Mouse (Mus musculus): Measurements from ENCODE around the gene Ier5l. TPM values are rescaled to one million over a fixed set of nuclear protein-coding genes. Genes with fewer than 3 reads are reported as not detected.

Ier5l gene
- total RNA-seq (2021), result 1 to 10 TPM; 4.1 to 6.9 TPM

GRCm38 (mm10) chr2:30474039-30474438 lies at the start of gene Ier5l:
TSS of gene Ier5l (minus strand) at chr2:30474219.
- peak; percentile 97 for DNase-seq (ENCODE audit: low spot score)
- intact Hi-C loops (cut with DNase I), result loop anchor here (5.0 kb wide), 1 partner anchor 233 kb away; no protein-coding TSS in a partner anchor

GRCm38 (mm10) chr2:30523727-30524126 lies 49.7 kb upstream of the Ier5l start:
- intact Hi-C loops (cut with DNase I), result no loop called here
- no peak for DNase-seq (ENCODE audit: low spot score)

GRCm38 (mm10) chr2:30510711-30511380 lies 36.8 kb upstream of the Ier5l start:
- intact Hi-C loops (cut with DNase I), result no loop called here
- no peak for DNase-seq (ENCODE audit: low spot score)

- intact Hi-C loops (cut with DNase I), result no loop called here
- DNase-seq (ENCODE audit: low spot score), result no peak
These were observed 33.2 kb upstream of the Ier5l start for GRCm38 (mm10) chr2:30507138-30507727.

- intact Hi-C loops (cut with DNase I), result no loop called here
- DNase-seq (ENCODE audit: low spot score), result no peak
These were observed 29.9 kb upstream of the Ier5l start for GRCm38 (mm10) chr2:30503677-30504621.

- intact Hi-C loops (cut with DNase I), result no loop called here
- DNase-seq (ENCODE audit: low spot score), result no peak
These were observed 27.7 kb upstream of the Ier5l start for GRCm38 (mm10) chr2:30501701-30502100.

GRCm38 (mm10) chr2:30495909-30496861 lies 22.2 kb upstream of the Ier5l start:
- DNase-seq (ENCODE audit: low spot score), result peak; percentile 43
- intact Hi-C loops (cut with DNase I), result no loop called here

GRCm38 (mm10) chr2:30495000-30495908 lies 21.2 kb upstream of the Ier5l start:
- intact Hi-C loops (cut with DNase I), result no loop called here
- no peak for DNase-seq (ENCODE audit: low spot score)

- no peak for DNase-seq (ENCODE audit: low spot score)
- intact Hi-C loops (cut with DNase I), result no loop called here
These were observed 16.4 kb upstream of the Ier5l start for GRCm38 (mm10) chr2:30490384-30490783.

- peak; percentile 61 for DNase-seq (ENCODE audit: low spot score)
- intact Hi-C loops (cut with DNase I), result no loop called here
These were observed 13.6 kb upstream of the Ier5l start for GRCm38 (mm10) chr2:30487597-30487996.

- intact Hi-C loops (cut with DNase I), result loop anchor here (5.0 kb wide), 1 partner anchor 64 kb away; no protein-coding TSS in a partner anchor
- no peak for DNase-seq (ENCODE audit: low spot score)
These were observed 4.5 kb upstream of the Ier5l start for GRCm38 (mm10) chr2:30478526-30478925.

- intact Hi-C loops (cut with DNase I), result loop anchor here (5.0 kb wide), 1 partner anchor 66 kb away; no protein-coding TSS in a partner anchor
- DNase-seq (ENCODE audit: low spot score), result no peak
These were observed 2.2 kb upstream of the Ier5l start for GRCm38 (mm10) chr2:30476241-30476640.

GRCm38 (mm10) chr2:30475457-30475856 lies 1.4 kb upstream of the Ier5l start:
- no peak for DNase-seq (ENCODE audit: low spot score)
- intact Hi-C loops (cut with DNase I), result loop anchor here (5.0 kb wide), 1 partner anchor 67 kb away; no protein-coding TSS in a partner anchor

GRCm38 (mm10) chr2:30474776-30475175 lies 757 bp upstream of the Ier5l start:
- no peak for DNase-seq (ENCODE audit: low spot score)
- intact Hi-C loops (cut with DNase I), result loop anchor here (5.0 kb wide), 2 partner anchors 68 to 233 kb away; no protein-coding TSS in a partner anchor

- intact Hi-C loops (cut with DNase I), result loop anchor here (2.0 to 5.0 kb wide), 3 partner anchors 121 to 234 kb away; partner anchors contain the start of gene Cstad
- no peak for DNase-seq (ENCODE audit: low spot score)
These were observed 488 bp downstream of the Ier5l start for GRCm38 (mm10) chr2:30473431-30474031.

GRCm38 (mm10) chr2:30472731-30473351 lies 1.2 kb downstream of the Ier5l start:
- intact Hi-C loops (cut with DNase I), result loop anchor here (2.0 to 5.0 kb wide), 3 partner anchors 122 to 234 kb away; partner anchors contain the start of gene Cstad
- DNase-seq (ENCODE audit: low spot score), result peak; percentile 35
